Mouse (Mus musculus) MEL (cell line): ENCODE data around the gene Ncoa3. TPM values are rescaled to one million over a fixed set of nuclear protein-coding genes. Genes with fewer than 3 reads are reported as not detected.

ENCODE experiments used
- DNase-seq: peaks from one replicate; pipeline ENCODE4 v3.0.0; 2011; ENCODE audit warnings: low read depth, low spot score
- H3K27ac ChIP-seq: 2 replicates; pipeline ENCODE4 v1.5.1; 2012; ENCODE audit warnings: low read depth, mild to moderate bottlenecking, control low read depth, low read length, moderate library complexity; ENCODE audit not compliant: control insufficient read depth
- H3K27me3 ChIP-seq, 2 experiments: fragments of 150-350 bp in 1 of 2; sonication (generic) in 1 of 2; 2 replicates each; pipeline ENCODE4 v1.6.1; 2012; ENCODE audit warnings: low read length in 2 of 2, mild to moderate bottlenecking in 2 of 2, improper control_type of control experiment in 1 of 2, moderate library complexity in 1 of 2; ENCODE audit not compliant: insufficient read depth in 2 of 2, control insufficient read depth in 1 of 2
- H3K36me3 ChIP-seq, 2 experiments: 2 replicates each; pipeline ENCODE4 v1.6.1; 2012 to 2014; ENCODE audit warnings: low read length in 2 of 2, improper control_type of control experiment in 1 of 2, inconsistent platforms in 1 of 2, mild to moderate bottlenecking in 1 of 2; ENCODE audit not compliant: insufficient read depth in 2 of 2, control insufficient read depth in 1 of 2
- H3K4me1 ChIP-seq, 2 experiments: fragments of 150-350 bp in 1 of 2; sonication (generic) in 1 of 2; 2 replicates each; pipeline ENCODE4 v1.6.1; 2012; ENCODE audit warnings: low read length in 2 of 2, improper control_type of control experiment in 1 of 2, mild to moderate bottlenecking in 1 of 2; ENCODE audit not compliant: insufficient read depth in 2 of 2, control insufficient read depth in 1 of 2
- H3K4me3 ChIP-seq, 2 experiments: fragments of 150-350 bp in 1 of 2; sonication (generic) in 1 of 2; 2 replicates each; pipeline ENCODE4 v1.5.1; 2012; ENCODE audit warnings: low read depth in 2 of 2, low read length in 2 of 2, mild to moderate bottlenecking in 2 of 2, moderate library complexity in 2 of 2, control low read depth in 1 of 2, improper control_type of control experiment in 1 of 2; ENCODE audit not compliant: control insufficient read depth in 1 of 2, insufficient read depth in 1 of 2
- H3K79me2 ChIP-seq: 2 replicates; pipeline ENCODE4 v1.6.1; 2012; ENCODE audit warnings: mild to moderate bottlenecking, low read length, moderate library complexity; ENCODE audit not compliant: control insufficient read depth, poor library complexity, insufficient read depth
- H3K9ac ChIP-seq: 2 replicates; pipeline ENCODE4 v1.6.1; 2012; ENCODE audit warnings: low read depth, mild to moderate bottlenecking, control low read depth, low read length, moderate library complexity; ENCODE audit not compliant: control insufficient read depth, poor library complexity, severe bottlenecking
- H3K9me3 ChIP-seq: fragments of 150-350 bp; sonication (generic); replicated peaks from 2 replicates; pipeline ENCODE4 v1.6.1; 2012; ENCODE audit warnings: mild to moderate bottlenecking, low read length, improper control_type of control experiment, moderate library complexity; ENCODE audit not compliant: insufficient read depth
- BHLHE40 ChIP-seq: IDR thresholded peaks from 2 replicates; pipeline ENCODE4 v1.6.1; 2012; ENCODE audit warnings: low read depth, mild to moderate bottlenecking, inconsistent platforms, low read length, improper control_type of control experiment, borderline replicate concordance
- CTCF ChIP-seq, 3 experiments: IDR thresholded peaks in 2 of 3; conservative IDR thresholded peaks in 1 of 3; 2 replicates each; pipeline ENCODE4 v1.5.1; 2011 to 2012; ENCODE audit warnings: low read length in 3 of 3, low read depth in 2 of 3, mild to moderate bottlenecking in 2 of 3, improper control_type of control experiment in 1 of 3, inconsistent platforms in 1 of 3, mixed read lengths in 1 of 3, moderate library complexity in 1 of 3; ENCODE audit not compliant: control insufficient read depth in 1 of 3, insufficient read depth in 1 of 3, poor library complexity in 1 of 3, severe bottlenecking in 1 of 3
- ETS1 ChIP-seq: IDR thresholded peaks from 2 replicates; pipeline ENCODE4 v1.6.1; 2012; ENCODE audit warnings: low read depth, mild to moderate bottlenecking, inconsistent platforms, low read length, improper control_type of control experiment, moderate library complexity
- GATA1 ChIP-seq: IDR thresholded peaks from 2 replicates; pipeline ENCODE4 v1.6.1; 2011; ENCODE audit warnings: low read depth, low read length, improper control_type of control experiment
- JUND ChIP-seq: IDR thresholded peaks from 2 replicates; pipeline ENCODE4 v1.6.1; 2011; ENCODE audit warnings: low read depth, mild to moderate bottlenecking, improper control_type of control experiment, low read length
- MAFK ChIP-seq: IDR thresholded peaks from 2 replicates; pipeline ENCODE4 v1.6.1; 2011; ENCODE audit warnings: low read depth, mild to moderate bottlenecking, low read length, improper control_type of control experiment, borderline replicate concordance
- MAX ChIP-seq: IDR thresholded peaks from 2 replicates; pipeline ENCODE4 v1.6.1; 2011; ENCODE audit warnings: low read length, improper control_type of control experiment
- MAZ ChIP-seq: IDR thresholded peaks from 2 replicates; pipeline ENCODE4 v1.6.1; 2012; ENCODE audit warnings: low read depth, mild to moderate bottlenecking, inconsistent platforms, low read length, improper control_type of control experiment
- MYC ChIP-seq: IDR thresholded peaks from 2 replicates; pipeline ENCODE4 v1.6.1; 2011; ENCODE audit warnings: low read depth, mild to moderate bottlenecking, low read length, improper control_type of control experiment, moderate library complexity
- POLR2AphosphoS5 ChIP-seq: IDR thresholded peaks from 2 replicates; pipeline ENCODE4 v1.6.1; 2012; ENCODE audit warnings: low read depth, borderline replicate concordance, mild to moderate bottlenecking, inconsistent platforms, low read length, moderate library complexity, mixed read lengths
- RAD21 ChIP-seq: IDR thresholded peaks from 2 replicates; pipeline ENCODE4 v1.6.1; 2011; ENCODE audit warnings: mild to moderate bottlenecking, low read depth, low read length, improper control_type of control experiment
- SIN3A ChIP-seq: IDR thresholded peaks from 2 replicates; pipeline ENCODE4 v1.6.1; 2012; ENCODE audit warnings: low read length, improper control_type of control experiment, inconsistent platforms
- SMC3 ChIP-seq: IDR thresholded peaks from 2 replicates; pipeline ENCODE4 v1.6.1; 2011; ENCODE audit warnings: low read depth, low read length, improper control_type of control experiment
- TAL1 ChIP-seq: IDR thresholded peaks from 2 replicates; pipeline ENCODE4 v1.6.1; 2012; ENCODE audit warnings: mild to moderate bottlenecking, inconsistent platforms, low read length, moderate library complexity, mixed read lengths
- TBP ChIP-seq: IDR thresholded peaks from 2 replicates; pipeline ENCODE4 v1.8.0; 2011; ENCODE audit warnings: low read depth, low read length, improper control_type of control experiment
- TCF12 ChIP-seq: IDR thresholded peaks from 2 replicates; pipeline ENCODE4 v1.6.1; 2014; ENCODE audit warnings: low read depth, mild to moderate bottlenecking, inconsistent platforms, low read length, improper control_type of control experiment, moderate library complexity
- UBTF ChIP-seq: IDR thresholded peaks from 2 replicates; pipeline ENCODE4 v1.6.1; 2012; ENCODE audit warnings: low read depth, mild to moderate bottlenecking, inconsistent platforms, low read length, improper control_type of control experiment, moderate library complexity, borderline replicate concordance; ENCODE audit not compliant: insufficient read depth
- USF1 ChIP-seq: IDR thresholded peaks from 2 replicates; pipeline ENCODE4 v1.6.1; 2014; ENCODE audit warnings: low read depth, mild to moderate bottlenecking, inconsistent platforms, low read length, improper control_type of control experiment, moderate library complexity
- ZKSCAN1 ChIP-seq: IDR thresholded peaks from 2 replicates; pipeline ENCODE4 v1.6.1; 2012; ENCODE audit warnings: low read depth, mild to moderate bottlenecking, inconsistent platforms, low read length, improper control_type of control experiment, moderate library complexity
- polyA plus RNA-seq, 2 experiments: library from polyadenylated mRNA; stranded (reverse) in 1 of 2; unstranded in 1 of 2; fragments of >175 nt in 1 of 2; fragments of >200 nt in 1 of 2; gene quantifications; 2 replicates each; pipeline versions ENCODE4 v1.2.1 to v1.2.4; 2012; ENCODE audit warnings: low replicate concordance in 2 of 2, low read depth in 1 of 2; ENCODE audit not compliant: insufficient read length in 2 of 2, insufficient read depth in 1 of 2, missing spikeins in 1 of 2
- total RNA-seq: library from RNA; depleted of rRNA; stranded (reverse); fragments of 300-350 nt; gene quantifications from 2 replicates; pipeline ENCODE4 v1.2.3, GENCODE M21; 2012; rRNA removed

Ncoa3 gene
- total and polyA plus RNA-seq, 3 experiments, result 5.7 to 19.8 (median 10.3) TPM

- no peaks in the 10 kb centered on the region for H3K9me3 ChIP-seq
Measured at GRCm38 (mm10) chr2:166121681-166122355, 129.4 kb downstream of the Ncoa3 start.

GRCm38 (mm10) chr2:166122781-166123180, 130.3 kb downstream of the Ncoa3 start:
- H3K4me1 ChIP-seq, result no peaks in the 10 kb centered on the region
- H3K9ac ChIP-seq, result no peak overlapping the region
- DNase-seq, result no peak
- no peak overlapping the region for H3K4me3 ChIP-seq
- no peak overlapping the region for H3K27ac ChIP-seq
- no peaks in the 10 kb centered on the region for H3K79me2 ChIP-seq
- H3K9me3 ChIP-seq, result no peaks in the 10 kb centered on the region
- no peaks in the 10 kb centered on the region for H3K27me3 ChIP-seq
- H3K36me3 ChIP-seq, result no peaks in the 10 kb centered on the region
- TF ChIP-seq USF1 (no peak), TAL1 (no peak), POLR2AphosphoS5 (no peak), BHLHE40 (no peak), MAZ (no peak), GATA1 (no peak), UBTF (no peak), MAX (no peak), MAFK (no peak), SIN3A (no peak), MYC (no peak), ZKSCAN1 (no peak), TCF12 (no peak), JUND (no peak), SMC3 (no peak)

More at GRCm38 (mm10) chr2:166121681-166122355, 129.4 kb downstream of the Ncoa3 start:
- Histone ChIP-seq H3K4me3 (no peak overlapping the region), H3K4me1 (no peaks in the 10 kb centered on the region), H3K36me3 (no peaks in the 10 kb centered on the region), H3K27ac (no peak overlapping the region), H3K9ac (no peak overlapping the region), H3K79me2 (no peaks in the 10 kb centered on the region), H3K27me3 (no peaks in the 10 kb centered on the region)
- TF ChIP-seq RAD21 (no peak), TAL1 (no peak), MYC (no peak), ETS1 (no peak), MAFK (no peak), CTCF (IDR thresholded peaks at IDR 0.05 in 2 of 3, conservative IDR thresholded peaks at IDR 0.05 in 1 of 3; ENCODE audit: control insufficient read depth in 1 of 3, insufficient read depth in 1 of 3, low read depth in 2 of 3, low read length in 3 of 3, poor library complexity in 1 of 3, severe bottlenecking in 1 of 3) (no peak), SIN3A (no peak), BHLHE40 (no peak), MAX (no peak), TBP (no peak)
- DNase-seq, result no peak

Other genes starting within 250 kb of the Ncoa3 start
- 30.3 and 37.3 TPM in 2 replicates for gene Zmynd8, start 93.6 kb upstream of the Ncoa3 start, total RNA-seq
- 10 to 100 TPM; 41.6 to 89.2 TPM for gene Zmynd8, start 93.6 kb upstream of the Ncoa3 start, polyA plus RNA-seq
- gene Sulf2, start 163.0 kb downstream of the Ncoa3 start, total RNA-seq, result not detected in 2 replicates
- gene Sulf2, start 163.0 kb downstream of the Ncoa3 start, polyA plus RNA-seq, result not detected